Mouse (Mus musculus) C2C12 (cell line): ENCODE results near the gene Padi6.

Experiments
- CEBPB ChIP-seq: IDR thresholded peaks from one replicate; pipeline ENCODE4 v1.6.1; 2011; ENCODE audit warnings: low read depth, mild to moderate bottlenecking, control low read depth, moderate library complexity
- CTCF ChIP-seq: IDR thresholded peaks from one replicate; pipeline ENCODE4 v1.5.1; 2011; ENCODE audit not compliant: control insufficient read depth, insufficient read depth, insufficient read length
- MAX ChIP-seq: IDR thresholded peaks from one replicate; pipeline ENCODE4 v1.6.1; 2011; ENCODE audit warnings: mild to moderate bottlenecking, control low read depth
- MYOD1 ChIP-seq: IDR thresholded peaks from one replicate; pipeline ENCODE4 v1.6.1; 2011; ENCODE audit warnings: low read depth; ENCODE audit not compliant: control insufficient read depth, insufficient read length
- MYOG ChIP-seq: IDR thresholded peaks from one replicate; pipeline ENCODE4 v1.6.1; 2011; ENCODE audit not compliant: control insufficient read depth, insufficient read length; ENCODE audit errors: extremely low read depth
- USF1 ChIP-seq: IDR thresholded peaks from one replicate; pipeline ENCODE4 v1.6.1; 2011; ENCODE audit warnings: low read depth, mild to moderate bottlenecking, control low read depth, moderate library complexity

- peak; percentile 83 for TF ChIP-seq CTCF
- no peak for TF ChIP-seq MAX
- no peak for TF ChIP-seq MYOG
- no peak for TF ChIP-seq MYOD1
- no peak for TF ChIP-seq USF1
- no peak for TF ChIP-seq CEBPB
These were observed 2.2 kb upstream of the Padi6 start for GRCm38 (mm10) chr4:140744654-140745053.
